Mouse (Mus musculus) spleen, adult 2 months (tissue): ENCODE results near the gene Ms4a10.

Experiments
- CTCF ChIP-seq: fragments of 200-500 bp; IDR thresholded peaks from 2 replicates; pipeline ENCODE4 v1.5.1; 2011; ENCODE audit warnings: mild to moderate bottlenecking, inconsistent platforms; ENCODE audit not compliant: insufficient read depth, insufficient read length, insufficient replicate concordance; ENCODE audit errors: extremely low read depth
- POLR2A ChIP-seq: fragments of 200-500 bp; IDR thresholded peaks from 2 replicates; pipeline ENCODE4 v1.6.1; 2011; ENCODE audit warnings: low read depth, low read length, inconsistent platforms

GRCm38 (mm10) chr19:10947219-10947618 is 27.3 kb downstream of the Ms4a10 start:
- TF ChIP-seq CTCF: no peak
- TF ChIP-seq POLR2A: no peak
